Mouse (Mus musculus): Measurements from ENCODE around the gene Lrpap1.

- TF ChIP-seq CTCF (IDR thresholded peaks at IDR 0.05; ENCODE audit: low read depth) (no peak), EP300 (IDR thresholded peaks at IDR 0.05; ENCODE audit: low read depth) (no peak)
These were observed 6.9 kb upstream of the Lrpap1 start for GRCm38 (mm10) chr5:35112444-35112843.

Measured in liver, embryonic 14.5 days (tissue).